Mouse (Mus musculus) cerebellum, adult 2 months (tissue): ENCODE measurements at regions not wholly inside any gene's neighbourhood (a gene's known extent, or its start where the extent isn't known, plus 50 kb on each side); places are given as distances from the start of the nearest gene placed in this dataset.

ENCODE experiments used
- CTCF ChIP-seq: fragments of 200-500 bp; IDR thresholded peaks from 2 replicates; pipeline ENCODE4 v1.5.1; 2011; ENCODE audit warnings: low read depth, mild to moderate bottlenecking, control low read depth, low read length, moderate library complexity, borderline replicate concordance; ENCODE audit not compliant: insufficient read depth
- POLR2A ChIP-seq: fragments of 200-500 bp; IDR thresholded peaks from 2 replicates; pipeline ENCODE4 v1.6.1; 2011; ENCODE audit warnings: low read length, control low read depth, borderline replicate concordance; ENCODE audit not compliant: insufficient read depth

DNA sequence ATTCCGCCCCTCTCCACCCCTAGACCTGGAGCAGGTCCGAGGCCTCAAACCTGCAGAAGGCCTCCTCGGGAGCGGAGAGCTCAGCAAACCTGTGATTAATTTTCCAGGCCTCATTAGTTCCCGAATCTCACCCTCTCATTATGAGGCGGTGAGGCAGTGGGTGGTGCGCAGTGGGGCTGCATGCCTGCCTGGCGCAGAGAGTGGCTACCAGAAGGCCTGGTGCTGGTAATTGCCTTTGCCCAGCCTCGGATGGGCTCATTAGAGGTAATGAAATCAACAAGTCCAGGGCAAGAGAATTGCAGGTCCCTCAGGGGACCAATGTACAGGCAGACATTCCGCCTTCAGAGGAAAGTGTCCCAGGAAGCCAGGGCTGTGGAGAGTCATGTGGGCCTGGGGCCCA, 322.0 kb upstream of the Rtl1 start:
- TF ChIP-seq CTCF (no peak), POLR2A (no peak)
